Mouse (Mus musculus) thymus, adult 18-20 months (tissue): Measurements from ENCODE around the gene Ccno.

Experiments used
- DNase-seq, 2 experiments: peaks; one replicate each; pipeline ENCODE4 v3.0.0; 2022; ENCODE audit warnings: mixed read lengths in 2 of 2

Gene Ccno

GRCm38 (mm10) chr13:112987532-112987943 is at the start of gene Ccno:
Gene Ccno (plus strand): TSS chr13:112987802.
- DNase-seq: peak; percentile 95 to 96

GRCm38 (mm10) chr13:112938130-112938529 is 49.5 kb upstream of the Ccno start:
- DNase-seq: no peak

GRCm38 (mm10) chr13:112941879-112942330 is 45.7 kb upstream of the Ccno start:
- no peak for DNase-seq

- DNase-seq: no peak
These were observed 42.3 kb upstream of the Ccno start for GRCm38 (mm10) chr13:112945312-112945711.

- DNase-seq: no peak
These were observed 41.7 kb upstream of the Ccno start for GRCm38 (mm10) chr13:112945900-112946299.

GRCm38 (mm10) chr13:112954067-112954466 is 33.5 kb upstream of the Ccno start:
- DNase-seq: no peak

- DNase-seq: no peak
These were observed 24.5 kb upstream of the Ccno start for GRCm38 (mm10) chr13:112963081-112963480.

GRCm38 (mm10) chr13:112964421-112964820 is 23.2 kb upstream of the Ccno start:
- no peak for DNase-seq

- no peak for DNase-seq
These were observed 20.3 kb upstream of the Ccno start for GRCm38 (mm10) chr13:112967267-112967666.

- no peak for DNase-seq
These were observed 10.9 kb upstream of the Ccno start for GRCm38 (mm10) chr13:112976720-112977119.

GRCm38 (mm10) chr13:112985605-112986450 is 1.8 kb upstream of the Ccno start:
- DNase-seq: no peak

- DNase-seq: no peak
These were observed 1.1 kb upstream of the Ccno start for GRCm38 (mm10) chr13:112986451-112986950.

GRCm38 (mm10) chr13:112987991-112988390 is 389 bp downstream of the Ccno start:
- no peak for DNase-seq

GRCm38 (mm10) chr13:112988866-112989265 is 1.3 kb downstream of the Ccno start:
- DNase-seq: no peak

- DNase-seq: no peak
These were observed 1.9 kb downstream of the Ccno start for GRCm38 (mm10) chr13:112989541-112989940.

- no peak for DNase-seq
These were observed 2.7 kb downstream of the Ccno start for GRCm38 (mm10) chr13:112990346-112990745.

GRCm38 (mm10) chr13:112993531-112994152 is 6.0 kb downstream of the Ccno start, which contains the start of gene Mcidas:
Gene Mcidas (plus strand): TSS chr13:112993845.
- peak in 1 of 2 experiments; percentile 14 for DNase-seq

- peak; percentile 36 to 39 for DNase-seq
These were observed 6.6 kb downstream of the Ccno start for GRCm38 (mm10) chr13:112994191-112994590.

GRCm38 (mm10) chr13:112996407-112996806 is 8.8 kb downstream of the Ccno start:
- no peak for DNase-seq

- DNase-seq: no peak
These were observed 9.8 kb downstream of the Ccno start for GRCm38 (mm10) chr13:112997369-112997768.

- no peak for DNase-seq
These were observed 11.0 kb downstream of the Ccno start for GRCm38 (mm10) chr13:112998427-112999201.

GRCm38 (mm10) chr13:113000090-113000489 is 12.5 kb downstream of the Ccno start:
- DNase-seq: no peak
